Mouse (Mus musculus) heart, adult 2 months (tissue): Measurements from ENCODE around the gene Rbms1. TPM values are rescaled to one million over a fixed set of nuclear protein-coding genes. Genes with fewer than 3 reads are reported as not detected.

ENCODE experiments used
- DNase-seq, 2 experiments: peaks; one replicate each; pipeline ENCODE4 v3.0.0; 2021
- H3K27ac ChIP-seq: fragments of 200-600 bp; 2 replicates; pipeline ENCODE4 v1.8.1; 2022
- H3K27me3 ChIP-seq: fragments of 200-500 bp; 2 replicates; pipeline ENCODE4 v1.6.1; 2012; ENCODE audit warnings: mild to moderate bottlenecking, low read length, inconsistent platforms, mixed read lengths; ENCODE audit not compliant: control insufficient read depth, insufficient read depth
- H3K36me3 ChIP-seq: fragments of 200-500 bp; 2 replicates; pipeline ENCODE4 v1.6.1; 2012; ENCODE audit warnings: low read length, inconsistent platforms; ENCODE audit not compliant: control insufficient read depth, insufficient read depth
- H3K4me1 ChIP-seq: fragments of 200-500 bp; 2 replicates; pipeline ENCODE4 v1.6.1; 2011; ENCODE audit warnings: low read length; ENCODE audit not compliant: control insufficient read depth, insufficient read depth
- H3K4me3 ChIP-seq: fragments of 200-600 bp; 2 replicates; pipeline ENCODE4 v1.8.1; 2022
- H3K79me2 ChIP-seq: fragments of 200-500 bp; replicated peaks from 2 replicates; pipeline ENCODE4 v1.6.1; 2012; ENCODE audit warnings: mild to moderate bottlenecking, inconsistent platforms, low read length, moderate library complexity, mixed read lengths; ENCODE audit not compliant: control insufficient read depth, insufficient read depth
- H3K9ac ChIP-seq: fragments of 200-500 bp; 2 replicates; pipeline ENCODE4 v1.6.1; 2012; ENCODE audit warnings: low read depth, mild to moderate bottlenecking, control low read depth, inconsistent platforms, low read length, mixed read lengths
- CTCF ChIP-seq: fragments of 200-600 bp; IDR thresholded peaks from 2 replicates; pipeline ENCODE4 v1.8.1; 2022; ENCODE audit warnings: antibody characterized with exemption, mild to moderate bottlenecking, moderate library complexity
- EP300 ChIP-seq: fragments of 200-500 bp; IDR thresholded peaks from 2 replicates; pipeline ENCODE4 v1.6.1; 2011; ENCODE audit warnings: low read depth, low read length, control low read depth; ENCODE audit not compliant: insufficient read depth
- POLR2A ChIP-seq: fragments of 200-500 bp; IDR thresholded peaks from 2 replicates; pipeline ENCODE4 v1.6.1; 2011; ENCODE audit warnings: mild to moderate bottlenecking, low read depth, low read length, control low read depth; ENCODE audit not compliant: insufficient read depth
- WGBS: fragments of 180-500 bp; shearing (Covaris S2); methylation state at CpG from one replicate; pipeline ENCODE4 v1.1.7; 2018; 5-methylcytosine and 5-hydroxymethylcytosine counted together
- intact Hi-C: fragments of 180-260 bp; cut with DNase I; formaldehyde crosslinking; loops from one replicate; pipeline ENCODE4 v1.15.1; 2025
- polyA plus RNA-seq: library from polyadenylated mRNA; depleted of rRNA; stranded (reverse); fragments of >200 nt; gene quantifications from 2 replicates; pipeline ENCODE4 v1.2.3, GENCODE M21; 2012
- total RNA-seq, 2 experiments: library from RNA; stranded (reverse); gene quantifications; 2 replicates each; pipeline ENCODE4 v1.2.3; 2021

The Rbms1 gene
- total and polyA plus RNA-seq, 3 experiments: 44.5 to 79.4 (median 48.7) TPM

DNA sequence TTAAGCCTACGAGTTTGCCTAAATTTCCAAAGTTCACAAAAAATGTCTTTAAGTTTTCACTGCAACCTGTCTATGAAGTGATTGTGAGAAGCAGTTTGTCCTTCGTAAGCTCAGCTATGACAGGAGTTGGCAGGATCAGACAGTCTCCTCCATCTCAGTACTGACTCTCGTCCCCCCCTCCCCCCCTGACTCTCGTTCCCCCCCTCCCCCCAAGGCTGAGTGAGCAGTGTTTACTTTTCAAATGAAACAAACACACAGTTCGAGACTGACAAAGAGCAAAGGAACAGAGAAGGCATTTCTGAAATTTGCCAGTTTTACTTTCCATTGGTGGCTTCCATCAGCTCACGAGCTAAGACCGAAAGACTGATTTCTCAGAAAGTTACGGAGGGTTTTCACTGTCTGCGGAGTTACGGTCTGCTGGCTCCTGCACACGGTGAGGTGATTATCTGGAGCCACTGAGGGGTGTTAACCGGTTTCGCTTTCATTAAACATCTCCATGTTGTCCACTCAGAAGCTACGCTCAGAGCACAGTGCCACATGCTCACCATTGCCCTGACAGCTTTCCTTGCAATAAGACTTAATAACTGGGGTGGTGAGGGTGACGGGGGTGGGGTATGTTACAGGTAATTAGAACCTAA is 162.0 kb downstream of the Rbms1 start:
- H3K9ac ChIP-seq: no peak overlapping the region
- no peaks in the 10 kb centered on the region for H3K27me3 ChIP-seq
- TF ChIP-seq POLR2A (no peak), CTCF (no peak), EP300 (no peak)
- H3K4me3 ChIP-seq: no peak overlapping the region
- no peak overlapping the region for H3K27ac ChIP-seq
- peaks cover 3% of the 10 kb centered on the region for H3K79me2 ChIP-seq
- intact Hi-C loops: loop anchor here (5.0 kb wide), 1 partner anchor 101 kb away; no protein-coding TSS in a partner anchor
- no peak for DNase-seq
- H3K4me1 ChIP-seq: peaks cover 18% of the 10 kb centered on the region
- WGBS: 58% methylated on average over 15 of the region's 15 CpGs
- H3K36me3 ChIP-seq: peaks cover 21% of the 10 kb centered on the region

DNA sequence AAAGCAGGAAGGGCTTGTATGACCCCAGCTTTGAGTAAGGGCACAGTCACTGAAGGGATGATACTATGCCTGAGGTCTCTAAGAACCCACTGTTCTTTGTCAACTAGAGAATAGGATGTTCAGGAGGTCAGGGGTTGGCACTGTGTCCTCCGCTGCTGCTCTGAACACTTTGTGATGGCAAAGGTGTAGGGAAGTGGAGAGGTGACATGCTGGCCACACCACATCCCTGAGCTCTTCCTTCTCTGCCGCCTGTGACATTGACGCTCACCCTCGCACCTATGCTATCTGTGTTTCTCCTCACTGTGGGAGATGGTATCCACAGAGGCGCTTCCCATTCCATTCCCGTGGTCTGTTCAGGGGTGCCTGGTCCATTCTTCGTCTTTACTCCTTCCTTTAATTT is 163.2 kb downstream of the Rbms1 start:
- intact Hi-C loops: loop anchor here (5.0 kb wide), 2 partner anchors 102 to 652 kb away; no protein-coding TSS in a partner anchor
- 78% methylated on average over 7 of the region's 7 CpGs for WGBS
- peaks cover 17% of the 10 kb centered on the region for H3K4me1 ChIP-seq
- DNase-seq: no peak
- H3K9ac ChIP-seq: no peak overlapping the region
- no peak overlapping the region for H3K27ac ChIP-seq
- peaks cover 23% of the 10 kb centered on the region for H3K36me3 ChIP-seq
- no peak for TF ChIP-seq EP300
- H3K27me3 ChIP-seq: no peaks in the 10 kb centered on the region
- no peak overlapping the region for H3K4me3 ChIP-seq
- H3K79me2 ChIP-seq: peaks cover 4% of the 10 kb centered on the region

DNA sequence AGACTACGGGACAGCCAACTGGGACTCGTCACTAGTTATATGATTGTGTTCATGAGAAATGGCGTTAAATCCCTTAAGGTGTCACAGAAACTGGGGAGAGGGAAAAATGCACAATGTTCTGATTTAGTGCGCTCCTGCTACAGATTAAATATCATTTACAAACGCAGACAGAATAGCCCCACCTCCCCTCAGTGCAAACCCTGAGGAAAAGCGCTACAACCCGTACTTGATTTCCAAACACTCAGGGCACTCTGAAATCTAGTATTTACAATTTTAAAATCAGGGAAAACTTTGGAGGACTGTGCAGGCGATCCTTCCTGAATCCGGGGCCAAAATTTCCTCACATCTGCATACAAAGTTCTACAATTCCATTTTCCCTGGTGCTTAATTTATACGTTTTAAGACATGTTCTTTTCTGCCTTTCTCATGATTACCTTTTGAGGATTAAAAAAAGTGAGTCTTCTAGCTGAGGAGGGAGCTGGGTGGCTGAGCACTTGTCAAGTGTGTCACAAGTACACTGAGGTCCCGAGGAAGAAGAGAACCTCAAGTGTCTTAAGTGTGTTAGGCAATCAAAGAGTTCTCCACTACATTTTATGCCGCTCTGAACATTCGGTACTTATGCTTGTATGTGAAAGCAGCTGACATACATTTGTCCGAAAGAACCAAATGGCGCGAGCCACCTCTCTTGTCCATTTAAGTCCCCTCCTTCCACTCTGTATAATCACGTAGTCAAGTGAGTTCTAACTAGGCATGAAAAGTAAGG is 164.0 kb downstream of the Rbms1 start:
- WGBS: 93% methylated on average over 17 of the region's 17 CpGs
- intact Hi-C loops: loop anchor here (5.0 kb wide), 1 partner anchor 653 kb away; no protein-coding TSS in a partner anchor
- peaks cover 11% of the 10 kb centered on the region for H3K4me1 ChIP-seq

DNA sequence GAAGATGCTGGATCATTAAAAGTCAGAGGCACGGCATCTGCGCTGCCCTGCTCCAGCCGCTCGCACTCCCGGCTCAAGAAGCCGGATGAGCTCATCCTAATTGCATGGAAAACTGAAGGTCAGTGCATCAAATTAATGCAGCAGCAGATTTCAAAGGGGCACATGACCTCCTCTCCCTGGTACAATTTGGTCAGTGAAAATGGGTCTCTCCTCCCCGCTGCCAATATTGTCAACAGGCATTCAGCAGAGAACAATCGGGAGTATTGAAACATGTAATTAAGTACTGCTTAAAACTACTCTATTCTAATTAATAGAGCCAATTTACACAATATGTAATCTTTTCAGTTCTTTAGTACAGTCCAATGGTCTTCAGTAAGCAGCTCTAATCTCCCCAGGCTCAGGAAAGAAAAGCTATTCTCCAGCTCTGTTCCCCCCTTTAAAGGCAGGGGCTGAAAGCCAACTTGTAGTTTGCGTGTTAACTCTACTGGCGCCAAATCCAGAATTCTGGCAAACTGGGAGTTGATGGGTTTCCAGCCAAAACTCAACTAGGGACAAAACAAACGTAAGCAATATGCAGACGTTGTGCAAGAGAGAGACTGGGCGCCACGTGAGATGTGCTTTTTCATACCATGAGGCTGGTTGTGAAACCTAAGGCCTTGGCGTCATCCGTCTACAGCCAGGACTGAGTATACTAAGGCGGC is 165.9 kb downstream of the Rbms1 start:
- intact Hi-C loops: loop anchor here (5.0 kb wide), 1 partner anchor 655 kb away; no protein-coding TSS in a partner anchor
- Histone ChIP-seq H3K27me3 (no peaks in the 10 kb centered on the region), H3K27ac (no peak overlapping the region), H3K4me1 (peaks cover under 1% of the 10 kb centered on the region), H3K79me2 (peaks cover 4% of the 10 kb centered on the region), H3K4me3 (no peak overlapping the region), H3K36me3 (peaks cover 13% of the 10 kb centered on the region), H3K9ac (no peak overlapping the region)
- WGBS: 73% methylated on average over 17 of the region's 17 CpGs
- peak in 1 of 2 experiments; percentile 61 for DNase-seq
- TF ChIP-seq EP300 (0 out of 2 replicates have a peak, but pooled peaks have one; percentile 10), CTCF (no peak), POLR2A (no peak)

More for the DNA sequence above, 164.0 kb downstream of the Rbms1 start:
- Histone ChIP-seq H3K27ac (no peak overlapping the region), H3K27me3 (no peaks in the 10 kb centered on the region), H3K79me2 (peaks cover 4% of the 10 kb centered on the region), H3K9ac (no peak overlapping the region), H3K4me3 (no peak overlapping the region), H3K36me3 (peaks cover 19% of the 10 kb centered on the region)
- TF ChIP-seq CTCF: no peak
- no peak for TF ChIP-seq EP300
- TF ChIP-seq POLR2A: no peak
- DNase-seq: no peak

DNA sequence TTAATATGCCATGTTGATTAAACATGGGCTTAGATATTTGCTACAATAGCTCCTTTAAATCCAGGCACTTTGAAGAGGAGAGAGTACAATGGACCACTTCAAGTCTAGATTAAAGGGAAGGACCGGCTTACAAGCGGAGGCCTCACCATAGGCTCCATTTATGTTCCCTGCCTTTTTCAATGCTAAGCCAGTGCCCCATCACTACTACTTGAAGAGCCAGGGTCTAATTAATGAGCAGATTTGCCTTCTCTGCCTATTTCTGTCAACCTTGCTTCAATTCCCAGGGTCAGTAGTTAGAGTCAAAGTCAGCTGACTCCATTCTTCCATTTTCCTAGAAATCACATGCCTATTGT is 166.4 kb downstream of the Rbms1 start:
- Histone ChIP-seq H3K27ac (no peak overlapping the region), H3K79me2 (peaks cover 5% of the 10 kb centered on the region; the same call in 1 of the 2 replicates), H3K36me3 (peaks cover 15% of the 10 kb centered on the region), H3K4me3 (no peak overlapping the region), H3K27me3 (no peaks in the 10 kb centered on the region), H3K9ac (no peak overlapping the region), H3K4me1 (no peaks in the 10 kb centered on the region; the same call in 1 of the 2 replicates)
- WGBS: 90% methylated on average over 2 of the region's 2 CpGs
- no peak for TF ChIP-seq CTCF
- no peak for TF ChIP-seq EP300
- TF ChIP-seq POLR2A: no peak
- intact Hi-C loops: loop anchor here (5.0 kb wide), 1 partner anchor 656 kb away; no protein-coding TSS in a partner anchor
- no peak for DNase-seq
